Mouse (Mus musculus): Measurements from ENCODE around the gene Eno1. TPM values are rescaled to one million over a fixed set of nuclear protein-coding genes. Genes with fewer than 3 reads are reported as not detected.

Eno1 gene
- polyA plus RNA-seq, 1 experiment from 2014 or later, result 2,173 TPM

Other genes with a start within 250 kb of the Eno1 start
- gene H6pd, start 227.7 kb upstream of the Eno1 start, polyA plus RNA-seq (2016; fragmentation: Nextera tagmentation; extraction: Ambion mirVana), result 11.4 and 12.7 TPM in 2 replicates
- 2.1 and 2.2 TPM in 2 replicates for gene Gpr157, start 149.4 kb upstream of the Eno1 start, polyA plus RNA-seq (2016; fragmentation: Nextera tagmentation; extraction: Ambion mirVana)
- 1.2 and 1.7 TPM in 2 replicates for gene Slc2a5, start 117.4 kb upstream of the Eno1 start, polyA plus RNA-seq (2016; fragmentation: Nextera tagmentation; extraction: Ambion mirVana)
- not detected in 2 replicates for gene Slc2a7, start 87.7 kb upstream of the Eno1 start, polyA plus RNA-seq (2016; fragmentation: Nextera tagmentation; extraction: Ambion mirVana)
- gene Car6, start 35.4 kb upstream of the Eno1 start, polyA plus RNA-seq (2016; fragmentation: Nextera tagmentation; extraction: Ambion mirVana), result not detected in 2 replicates
- gene Rere, start 44.9 kb downstream of the Eno1 start, polyA plus RNA-seq (2016; fragmentation: Nextera tagmentation; extraction: Ambion mirVana), result 29.5 and 37.9 TPM in 2 replicates